Mouse (Mus musculus) ES-E14 (cell line): ENCODE measurements around the gene Rcsd1. TPM values are rescaled to one million over a fixed set of nuclear protein-coding genes. Genes with fewer than 3 reads are reported as not detected.

ENCODE experiments used
- DNase-seq: peaks from one replicate; pipeline ENCODE4 v3.0.0-alpha.2; 2013; ENCODE audit warnings: low read depth, low spot score
- H3K27ac ChIP-seq: 2 replicates; pipeline ENCODE4 v1.5.1; 2012; ENCODE audit warnings: low read depth, mild to moderate bottlenecking, low read length, moderate library complexity, mixed read lengths; ENCODE audit not compliant: poor library complexity, insufficient read depth, severe bottlenecking
- H3K36me3 ChIP-seq: 2 replicates; pipeline ENCODE4 v1.6.1; 2012; ENCODE audit warnings: mild to moderate bottlenecking, low read length, moderate library complexity, mixed read lengths; ENCODE audit not compliant: control insufficient read depth, poor library complexity, insufficient read depth, severe bottlenecking
- H3K4me1 ChIP-seq, 2 experiments: fragments of 150-350 bp in 1 of 2; sonication (generic) in 1 of 2; 2 replicates each; pipeline ENCODE4 v1.6.1; 2012; ENCODE audit warnings: low read length in 2 of 2, mild to moderate bottlenecking in 1 of 2, mixed read lengths in 1 of 2; ENCODE audit not compliant: control insufficient read depth in 2 of 2, insufficient read depth in 2 of 2, poor library complexity in 1 of 2
- H3K4me3 ChIP-seq, 2 experiments: fragments of 150-350 bp in 1 of 2; sonication (generic) in 1 of 2; 2 replicates each; pipeline ENCODE4 v1.5.1; 2012; ENCODE audit warnings: low read length in 2 of 2, low read depth in 1 of 2, mild to moderate bottlenecking in 1 of 2, mixed read lengths in 1 of 2; ENCODE audit not compliant: insufficient read depth in 1 of 2, poor library complexity in 1 of 2, severe bottlenecking in 1 of 2
- H3K9ac ChIP-seq: 2 replicates; pipeline ENCODE4 v1.6.1; 2012; ENCODE audit warnings: low read depth, mild to moderate bottlenecking, low read length, mixed read lengths; ENCODE audit not compliant: poor library complexity, insufficient read depth, severe bottlenecking
- H3K9me3 ChIP-seq: fragments of 150-350 bp; sonication (generic); 2 replicates; pipeline ENCODE4 v1.6.1; 2012; ENCODE audit warnings: low read depth, mild to moderate bottlenecking, low read length; ENCODE audit not compliant: control insufficient read depth, insufficient read depth
- CHD2 ChIP-seq: IDR thresholded peaks from 2 replicates; pipeline ENCODE4 v1.6.1; 2014; ENCODE audit warnings: mild to moderate bottlenecking, low read depth, low read length, inconsistent platforms
- HCFC1 ChIP-seq: IDR thresholded peaks from 2 replicates; pipeline ENCODE4 v1.6.1; 2012; ENCODE audit warnings: low read length, inconsistent platforms, borderline replicate concordance; ENCODE audit not compliant: insufficient read depth
- MAFK ChIP-seq: IDR thresholded peaks from 2 replicates; pipeline ENCODE4 v1.6.1; 2014; ENCODE audit warnings: mild to moderate bottlenecking, low read depth, low read length, inconsistent platforms; ENCODE audit not compliant: insufficient read depth
- ZC3H11A ChIP-seq: IDR thresholded peaks from 2 replicates; pipeline ENCODE4 v1.6.1; 2012; ENCODE audit warnings: low read depth, mild to moderate bottlenecking, inconsistent platforms, low read length, borderline replicate concordance
- ZNF384 ChIP-seq: IDR thresholded peaks from 2 replicates; pipeline ENCODE4 v1.6.1; 2012; ENCODE audit warnings: low read depth, low read length, inconsistent platforms
- in situ Hi-C, 2 experiments: fragments of 600-800 bp; cut with MboI; formaldehyde crosslinking; loops; one replicate each; pipeline ENCODE4 v1.15.1; 2025; ENCODE audit warnings: low sequenced_read_pairs in 2 of 2, inconsistent platforms in 1 of 2; ENCODE audit not compliant: unreplicated experiment in 2 of 2
- total RNA-seq: library from RNA; depleted of rRNA; stranded (reverse); fragments of 300-350 nt; gene quantifications from 2 replicates; pipeline ENCODE4 v1.2.3, GENCODE M21; 2012; rRNA removed

The Rcsd1 gene
- 1.5 and 5.4 TPM in 2 replicates for total RNA-seq

DNA sequence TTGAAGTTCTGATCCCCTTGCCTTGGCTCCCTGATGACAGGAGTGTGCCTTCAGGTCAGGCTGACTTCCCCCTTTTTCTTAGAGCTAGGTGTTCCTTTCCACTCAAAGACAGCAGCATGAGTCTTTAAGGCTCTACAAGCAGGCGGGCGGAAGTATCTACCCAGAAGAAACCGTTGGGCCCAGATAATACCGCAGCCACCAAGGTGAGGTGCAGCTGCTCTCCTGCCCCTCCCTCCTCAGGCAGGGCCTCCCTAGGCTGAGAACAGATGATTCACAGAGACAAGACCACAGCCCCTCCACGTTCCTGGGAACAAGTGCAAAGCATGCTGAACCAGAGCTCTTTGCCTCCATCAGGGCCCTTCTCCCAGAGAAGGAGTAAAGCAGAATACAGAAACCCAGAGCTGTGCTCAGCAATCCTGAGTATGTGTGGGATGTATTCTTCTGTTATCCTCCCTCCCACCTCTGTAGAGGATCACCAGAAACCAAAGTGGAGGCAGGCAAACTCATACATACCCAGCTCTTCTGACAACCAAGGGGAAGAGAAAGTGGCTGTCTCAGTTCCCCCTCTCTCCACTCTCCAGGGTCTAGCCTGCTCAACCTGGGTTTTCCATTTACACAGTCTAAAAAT, at the start of gene Rcsd1:
Gene Rcsd1 (minus strand): TSS at position 129 of the 628 bp plus-strand sequence.
- Histone ChIP-seq H3K9ac (no peak within 1 kb of the TSS), H3K4me3 (no peak within 1 kb of the TSS), H3K27ac (no peak within 1 kb of the TSS), H3K36me3 (no peaks in the 10 kb centered on the region), H3K9me3 (no peaks in the 10 kb centered on the region), H3K4me1 (peaks cover 2% of the 10 kb centered on the region in 2 experiments; a peak in 2 of 4 replicates)
- in situ Hi-C loops = no loop called here
- TF ChIP-seq CHD2 (no peak), ZC3H11A (no peak), HCFC1 (no peak), MAFK (no peak), ZNF384 (no peak)
- no peak for DNase-seq

GRCm38 (mm10) chr1:165755194-165755593, 45.6 kb upstream of the Rcsd1 start:
- Histone ChIP-seq H3K36me3 (no peaks in the 10 kb centered on the region), H3K27ac (no peak overlapping the region), H3K9me3 (no peaks in the 10 kb centered on the region), H3K9ac (no peak overlapping the region), H3K4me1 (no peaks in the 10 kb centered on the region), H3K4me3 (no peak overlapping the region)
- in situ Hi-C loops = no loop called here
- TF ChIP-seq HCFC1 = no peak
- no peak for TF ChIP-seq CHD2
- TF ChIP-seq ZC3H11A = no peak
- no peak for TF ChIP-seq MAFK
- no peak for TF ChIP-seq ZNF384
- no peak for DNase-seq

DNA sequence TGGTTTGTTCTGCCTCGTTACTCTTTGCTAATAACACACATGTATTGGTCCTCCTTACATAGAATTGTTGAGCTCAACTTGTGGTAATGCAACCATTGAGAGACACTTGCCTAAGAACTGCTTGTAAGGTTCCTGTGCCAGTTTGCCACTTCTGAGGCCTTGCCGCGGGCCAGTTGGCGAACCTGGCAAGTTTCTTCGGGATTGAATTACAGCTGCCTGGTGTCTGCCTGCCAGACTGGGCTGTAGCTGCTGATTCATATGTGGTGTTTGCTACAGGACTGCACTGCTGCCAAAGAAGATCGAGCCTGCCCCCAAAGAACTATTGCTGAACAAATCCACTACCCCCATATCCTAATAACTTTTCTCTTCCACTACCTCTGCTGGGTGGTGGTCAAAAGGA, 44.6 kb upstream of the Rcsd1 start:
- Histone ChIP-seq H3K9me3 (no peaks in the 10 kb centered on the region), H3K27ac (no peak overlapping the region), H3K4me3 (no peak overlapping the region), H3K4me1 (no peaks in the 10 kb centered on the region), H3K9ac (no peak overlapping the region), H3K36me3 (no peaks in the 10 kb centered on the region)
- in situ Hi-C loops = no loop called here
- no peak for DNase-seq
- TF ChIP-seq ZC3H11A (no peak), CHD2 (no peak), HCFC1 (no peak), MAFK (no peak), ZNF384 (no peak)

DNA sequence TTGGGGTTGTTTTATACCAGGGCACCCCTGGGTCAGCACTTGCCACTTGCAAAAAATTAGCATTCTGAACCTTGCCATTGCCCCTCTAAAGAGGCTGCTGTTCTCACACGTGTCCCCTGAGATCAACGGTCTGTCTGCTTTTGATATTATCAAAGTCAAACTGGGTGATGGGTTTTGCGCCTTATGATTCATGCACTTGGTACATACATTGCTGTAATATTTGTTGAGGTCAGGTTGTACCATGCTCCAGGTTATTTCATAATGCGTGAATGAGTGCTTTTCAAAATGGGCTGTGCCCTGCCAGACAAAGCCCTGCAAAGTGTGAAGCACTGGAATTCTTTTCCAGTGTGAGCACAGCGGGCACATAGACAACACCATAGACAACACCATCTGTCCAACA, 42.3 kb upstream of the Rcsd1 start:
- no peak for DNase-seq
- Histone ChIP-seq H3K36me3 (no peaks in the 10 kb centered on the region), H3K9ac (no peak overlapping the region), H3K27ac (no peak overlapping the region), H3K9me3 (no peaks in the 10 kb centered on the region), H3K4me1 (no peaks in the 10 kb centered on the region), H3K4me3 (no peak overlapping the region)
- in situ Hi-C loops = no loop called here
- TF ChIP-seq MAFK = no peak
- no peak for TF ChIP-seq ZC3H11A
- TF ChIP-seq CHD2 = no peak
- no peak for TF ChIP-seq ZNF384
- no peak for TF ChIP-seq HCFC1

DNA sequence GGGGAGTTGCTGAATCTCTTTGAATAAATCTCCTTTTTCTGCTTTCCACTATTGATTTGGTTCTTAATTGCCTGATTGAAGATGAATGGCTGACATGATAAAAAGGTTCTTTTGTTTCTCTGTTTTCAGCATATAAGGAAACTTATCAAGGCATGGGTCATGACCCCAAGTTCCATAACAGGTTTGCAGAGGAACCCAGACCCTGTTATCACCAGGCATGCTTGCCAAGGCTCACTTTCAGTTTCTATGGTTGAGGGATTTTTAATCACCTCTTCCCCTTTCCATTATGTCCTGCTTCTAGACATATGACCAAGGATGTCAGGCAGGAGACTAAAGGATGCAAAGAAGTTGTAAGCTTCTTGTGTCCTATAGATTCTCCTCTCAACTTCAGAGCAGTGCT, 41.6 kb upstream of the Rcsd1 start:
- no peaks in the 10 kb centered on the region for H3K36me3 ChIP-seq
- TF ChIP-seq CHD2 = no peak
- no peak for TF ChIP-seq MAFK
- no peak for TF ChIP-seq ZNF384
- TF ChIP-seq ZC3H11A = no peak
- TF ChIP-seq HCFC1 = no peak
- H3K9me3 ChIP-seq = no peaks in the 10 kb centered on the region
- in situ Hi-C loops = no loop called here
- DNase-seq = no peak
- H3K4me3 ChIP-seq = no peak overlapping the region
- no peak overlapping the region for H3K27ac ChIP-seq
- no peaks in the 10 kb centered on the region for H3K4me1 ChIP-seq
- no peak overlapping the region for H3K9ac ChIP-seq
